Mouse (Mus musculus): ENCODE results near the gene 1110065P20Rik. TPM values are rescaled to one million over a fixed set of nuclear protein-coding genes. Genes with fewer than 3 reads are reported as not detected.
A peak's percentile ranks its signal among the peaks of the same experiment; 100 is the strongest.

1110065P20Rik gene
- polyA plus RNA-seq, 1 experiment from 2014 or later: 58.2 TPM

DNA sequence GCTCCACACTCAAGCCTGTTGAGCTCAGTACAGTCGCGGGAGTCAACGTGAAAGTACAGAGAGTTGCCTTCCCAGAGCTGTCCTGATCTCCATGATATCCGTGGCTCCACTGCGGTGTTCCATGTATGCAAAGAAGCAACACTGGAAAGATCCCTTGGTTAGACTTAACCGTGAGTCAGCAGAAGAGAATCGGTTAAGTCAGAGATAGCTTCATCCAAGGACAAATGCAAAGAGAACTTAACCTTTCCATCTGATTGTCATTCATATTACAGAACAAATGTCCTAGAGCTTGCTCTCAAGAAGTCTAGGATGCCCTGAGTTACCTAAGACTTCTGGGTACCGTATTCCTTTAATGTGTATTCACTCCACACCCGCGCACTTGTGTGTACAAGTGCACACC is 18.2 kb downstream of the 1110065P20Rik start:
- Histone ChIP-seq H3K27ac (no peak overlapping the region), H3K9me3 (no peaks in the 10 kb centered on the region), H3K4me3 (no peak overlapping the region), H3K4me1 (no peaks in the 10 kb centered on the region), H3K27me3 (no peaks in the 10 kb centered on the region), H3K36me3 (peaks cover 19% of the 10 kb centered on the region; the same call in 1 of the 2 replicates), H3K4me2 (no peak overlapping the region), H3K9ac (no peak overlapping the region)
- 93% methylated on average over 10 of the region's 10 CpGs for WGBS
- ATAC-seq (ENCODE audit: borderline replicate concordance, extremely low read depth, low FRiP score, low TSS enrichment): no peak

DNA sequence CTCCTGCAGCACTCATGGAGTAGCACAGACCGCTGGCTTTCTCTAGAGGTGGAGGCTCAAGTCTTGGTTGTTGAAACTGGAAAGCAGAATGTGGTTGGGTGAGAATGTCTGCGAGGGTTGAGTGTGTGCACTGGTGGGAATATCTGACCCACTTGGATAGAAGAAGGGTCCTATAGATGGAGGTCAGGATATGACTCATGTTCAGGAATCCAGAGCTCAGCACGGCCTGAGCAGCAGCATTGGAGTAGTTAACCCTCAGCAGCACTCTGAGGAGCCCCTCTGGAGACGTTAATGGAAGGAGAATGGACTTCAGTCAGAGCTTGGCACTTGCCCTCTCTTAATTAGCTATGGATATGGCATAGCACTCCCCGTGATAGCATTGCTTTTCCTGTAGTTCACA is 21.3 kb downstream of the 1110065P20Rik start:
- Histone ChIP-seq H3K4me3 (no peak overlapping the region), H3K4me2 (no peak overlapping the region), H3K9ac (no peak overlapping the region), H3K27ac (no peak overlapping the region), H3K27me3 (no peaks in the 10 kb centered on the region), H3K4me1 (no peaks in the 10 kb centered on the region), H3K36me3 (peaks cover 37% of the 10 kb centered on the region), H3K9me3 (no peaks in the 10 kb centered on the region)
- no peak for ATAC-seq (ENCODE audit: borderline replicate concordance, extremely low read depth, low FRiP score, low TSS enrichment)
- 61% methylated on average over 5 of the region's 5 CpGs for WGBS

DNA sequence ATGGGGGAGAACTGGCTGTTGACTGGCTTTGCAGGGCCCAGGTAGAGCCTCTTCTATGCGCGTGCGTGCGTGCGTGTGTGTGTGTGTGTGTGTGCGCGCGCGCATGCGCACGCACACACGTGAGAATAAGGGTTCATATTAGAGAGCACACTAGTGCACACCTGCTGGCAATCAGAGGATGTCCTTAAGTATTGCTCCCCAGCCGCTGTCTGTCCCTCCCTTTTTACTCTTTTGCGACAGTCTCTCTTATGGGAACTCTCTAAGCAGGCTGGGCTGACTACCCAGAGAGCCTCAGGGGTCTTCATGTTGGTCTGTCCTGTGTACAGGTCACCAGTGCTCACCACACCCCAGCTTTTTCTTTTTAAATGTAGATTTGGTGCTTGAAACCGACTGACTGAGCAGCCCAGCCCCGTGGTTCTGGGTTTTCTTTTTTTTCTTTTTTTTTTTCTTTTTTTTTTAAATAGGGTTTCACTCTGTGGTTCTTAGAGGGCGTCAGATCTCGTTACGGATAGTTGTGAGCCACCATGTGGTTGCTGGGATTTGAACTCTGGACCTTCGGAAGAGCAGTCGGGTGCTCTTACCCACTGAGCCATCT is 25.5 kb downstream of the 1110065P20Rik start:
- no peak overlapping the region for H3K27ac ChIP-seq
- no peak overlapping the region for H3K4me2 ChIP-seq
- peaks cover 35% of the 10 kb centered on the region for H3K36me3 ChIP-seq
- no peak overlapping the region for H3K4me3 ChIP-seq
- H3K9ac ChIP-seq: no peak overlapping the region
- H3K9me3 ChIP-seq: no peaks in the 10 kb centered on the region
- no peaks in the 10 kb centered on the region for H3K27me3 ChIP-seq
- WGBS: 95% methylated on average over 21 of the region's 21 CpGs
- no peaks in the 10 kb centered on the region for H3K4me1 ChIP-seq
- no peak for ATAC-seq (ENCODE audit: borderline replicate concordance, extremely low read depth, low FRiP score, low TSS enrichment)

DNA sequence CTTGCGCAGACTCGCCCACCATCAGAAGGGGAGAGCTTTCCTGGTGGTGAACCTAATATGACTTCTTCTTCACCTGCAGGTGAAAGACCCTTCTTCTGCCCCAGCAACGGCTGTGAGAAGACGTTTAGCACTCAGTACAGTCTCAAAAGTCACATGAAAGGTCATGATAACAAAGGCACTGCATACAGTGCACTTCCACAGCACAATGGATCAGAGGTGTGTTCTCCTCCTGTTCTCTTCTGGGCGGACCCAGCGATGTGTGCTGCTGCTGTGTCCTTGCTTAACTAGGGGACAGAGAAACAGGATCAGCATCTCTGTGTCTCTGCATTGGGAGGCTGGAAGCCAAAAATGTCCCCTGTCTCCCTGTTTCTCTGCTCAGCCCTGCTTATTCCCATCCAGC is 26.0 kb downstream of the 1110065P20Rik start:
- Histone ChIP-seq H3K4me1 (no peaks in the 10 kb centered on the region), H3K27ac (no peak overlapping the region), H3K9ac (no peak overlapping the region), H3K27me3 (no peaks in the 10 kb centered on the region), H3K4me3 (no peak overlapping the region), H3K4me2 (no peak overlapping the region), H3K36me3 (peaks cover 35% of the 10 kb centered on the region), H3K9me3 (no peaks in the 10 kb centered on the region)
- 95% methylated on average over 6 of the region's 6 CpGs for WGBS
- no peak for ATAC-seq (ENCODE audit: borderline replicate concordance, extremely low read depth, low FRiP score, low TSS enrichment)

DNA sequence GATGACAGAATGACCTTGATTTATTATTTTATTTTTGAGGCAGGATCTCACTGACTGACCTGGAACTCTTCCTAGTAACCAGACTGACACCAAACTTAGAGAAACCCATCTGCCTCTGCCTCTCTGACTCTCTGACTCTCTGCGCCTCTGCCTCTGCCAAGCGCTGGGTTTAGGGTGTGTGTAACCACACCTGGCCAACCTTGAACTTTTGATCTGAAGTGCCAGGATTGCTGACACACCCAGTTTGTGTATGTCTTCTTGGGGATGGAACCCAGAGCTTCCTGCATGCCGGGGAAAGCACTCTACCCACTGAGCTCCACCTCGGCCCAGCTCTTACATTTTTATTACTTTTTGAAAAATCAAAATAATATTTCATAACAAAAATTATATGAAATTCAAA is 32.2 kb downstream of the 1110065P20Rik start:
- Histone ChIP-seq H3K27me3 (no peaks in the 10 kb centered on the region), H3K36me3 (peaks cover 7% of the 10 kb centered on the region; the same call in 1 of the 2 replicates)

DNA sequence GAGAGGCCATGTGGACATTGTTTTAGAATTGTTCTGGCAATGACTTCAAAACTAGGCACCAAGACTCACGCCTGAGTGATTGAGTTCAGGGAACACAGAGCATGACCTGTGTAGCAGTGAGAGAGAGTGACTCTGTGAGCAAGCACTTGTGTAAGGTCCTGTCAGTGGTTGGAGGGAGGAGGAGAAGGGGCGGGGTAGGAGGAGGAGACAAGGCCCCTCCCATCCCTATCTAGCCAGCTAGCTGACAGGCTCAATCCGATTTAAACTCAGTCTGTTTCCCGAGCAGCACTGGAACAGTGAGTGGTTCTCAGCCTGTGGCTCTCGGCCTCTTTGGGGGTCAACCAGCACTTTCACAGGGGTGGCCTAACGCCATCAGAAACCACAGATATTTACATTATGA is 33.2 kb downstream of the 1110065P20Rik start:
- Histone ChIP-seq H3K9me3 (no peaks in the 10 kb centered on the region), H3K27ac (no peak overlapping the region), H3K4me1 (peaks cover 7% of the 10 kb centered on the region; the same call in 1 of the 2 replicates), H3K27me3 (no peaks in the 10 kb centered on the region), H3K4me3 (no peak overlapping the region), H3K9ac (no peak overlapping the region), H3K36me3 (peaks cover 10% of the 10 kb centered on the region; the same call in 1 of the 2 replicates), H3K4me2 (no peak overlapping the region)
- 17% methylated on average over 6 of the region's 6 CpGs for WGBS
- peak; percentile 83 for ATAC-seq (ENCODE audit: borderline replicate concordance, extremely low read depth, low FRiP score, low TSS enrichment)

More for the DNA sequence above, 32.2 kb downstream of the 1110065P20Rik start:
- no peak overlapping the region for H3K27ac ChIP-seq
- no peak for ATAC-seq (ENCODE audit: borderline replicate concordance, extremely low read depth, low FRiP score, low TSS enrichment)
- H3K4me2 ChIP-seq: no peak overlapping the region
- peaks cover 7% of the 10 kb centered on the region; the same call in 1 of the 2 replicates for H3K4me1 ChIP-seq
- H3K4me3 ChIP-seq: no peak overlapping the region
- 96% methylated on average over 4 of the region's 4 CpGs for WGBS
- no peaks in the 10 kb centered on the region for H3K9me3 ChIP-seq
- H3K9ac ChIP-seq: no peak overlapping the region

DNA sequence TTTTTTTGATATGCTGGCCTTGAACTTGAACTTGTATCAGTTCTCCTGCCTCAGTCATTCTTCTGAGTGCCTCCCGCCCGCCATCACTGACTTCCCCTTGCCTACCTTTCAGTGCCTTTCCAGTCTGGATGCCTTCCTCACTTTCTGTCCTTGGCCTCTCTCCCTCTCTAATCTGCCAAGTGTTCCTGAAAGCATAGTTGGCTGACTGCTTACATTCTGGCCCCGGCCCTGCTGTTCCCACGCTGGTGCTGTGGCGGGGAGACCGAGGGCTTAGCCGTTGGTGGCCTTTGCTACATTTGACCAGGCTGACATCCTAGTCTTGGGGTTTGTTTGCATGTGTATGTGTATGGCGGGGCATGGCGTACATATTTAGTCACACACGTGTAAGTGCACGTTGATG is 35.1 kb downstream of the 1110065P20Rik start:
- Histone ChIP-seq H3K9ac (no peak overlapping the region), H3K27me3 (no peaks in the 10 kb centered on the region), H3K4me1 (peaks cover 7% of the 10 kb centered on the region; the same call in 1 of the 2 replicates), H3K4me3 (no peak overlapping the region), H3K4me2 (no peak overlapping the region), H3K36me3 (peaks cover 3% of the 10 kb centered on the region; the same call in 1 of the 2 replicates), H3K27ac (no peak overlapping the region), H3K9me3 (no peaks in the 10 kb centered on the region)
- no peak for ATAC-seq (ENCODE audit: borderline replicate concordance, extremely low read depth, low FRiP score, low TSS enrichment)
- 90% methylated on average over 11 of the region's 11 CpGs for WGBS

DNA sequence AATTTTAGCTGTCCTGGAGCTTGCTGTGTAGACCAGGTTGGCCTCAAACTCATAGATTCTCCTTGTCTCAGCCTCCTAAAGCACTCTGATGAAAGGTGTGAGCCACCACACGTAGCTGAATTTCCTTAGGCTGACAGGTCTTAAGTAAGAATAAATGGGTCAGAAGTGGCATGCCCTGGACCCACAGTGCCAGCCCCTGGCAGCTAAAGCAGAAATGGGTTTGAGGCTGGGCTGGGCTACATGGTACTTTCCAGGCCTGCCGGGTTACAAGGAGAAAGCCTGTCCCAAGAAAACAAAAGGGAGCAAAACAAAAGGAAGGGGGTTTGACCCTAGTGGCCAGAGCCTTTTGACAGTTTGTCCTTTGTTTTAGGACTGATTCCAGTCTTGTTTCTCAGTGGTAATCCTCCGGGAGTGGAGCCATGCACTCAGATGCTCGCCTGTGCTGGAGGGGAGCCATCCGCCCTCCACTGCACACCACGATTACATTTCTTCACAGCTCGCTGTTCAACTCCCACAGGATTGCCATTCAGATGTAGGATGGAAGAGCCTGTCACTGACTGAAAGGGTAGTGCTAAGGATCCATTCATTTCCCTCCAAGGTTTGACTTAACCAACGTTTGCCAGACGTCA is 39.5 kb downstream of the 1110065P20Rik start:
- no peak overlapping the region for H3K4me2 ChIP-seq
- H3K9me3 ChIP-seq: no peaks in the 10 kb centered on the region
- no peak for ATAC-seq (ENCODE audit: borderline replicate concordance, extremely low read depth, low FRiP score, low TSS enrichment)
- 69% methylated on average over 9 of the region's 9 CpGs for WGBS
- H3K27ac ChIP-seq: no peak overlapping the region
- no peak overlapping the region for H3K4me3 ChIP-seq
- no peak overlapping the region for H3K9ac ChIP-seq
- H3K36me3 ChIP-seq: peaks cover 7% of the 10 kb centered on the region
- H3K4me1 ChIP-seq: no peaks in the 10 kb centered on the region
- H3K27me3 ChIP-seq: no peaks in the 10 kb centered on the region

DNA sequence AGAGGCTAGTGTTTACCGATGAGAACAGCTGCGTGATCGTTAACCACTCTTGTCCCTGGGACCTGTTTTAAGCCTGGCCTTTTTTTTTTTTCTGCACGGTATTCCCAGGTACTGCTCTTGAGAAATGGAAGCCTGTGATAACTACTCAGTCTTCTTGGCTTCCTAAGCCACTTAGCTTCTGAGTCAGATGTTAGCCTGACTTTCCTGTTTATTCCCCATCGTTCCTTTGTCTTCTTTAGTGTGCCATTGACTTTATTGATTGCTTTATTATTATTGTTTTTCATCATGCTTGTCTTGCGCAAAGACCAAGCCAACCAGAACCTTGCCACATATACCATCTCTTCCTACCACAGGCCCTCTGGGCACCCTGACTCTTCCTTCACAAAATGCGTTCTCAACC is 40.9 kb downstream of the 1110065P20Rik start:
- Histone ChIP-seq H3K9me3 (no peaks in the 10 kb centered on the region), H3K9ac (no peak overlapping the region), H3K36me3 (peaks cover 18% of the 10 kb centered on the region), H3K4me1 (no peaks in the 10 kb centered on the region), H3K27me3 (no peaks in the 10 kb centered on the region), H3K27ac (no peak overlapping the region), H3K4me2 (no peak overlapping the region), H3K4me3 (no peak overlapping the region)
- ATAC-seq (ENCODE audit: borderline replicate concordance, extremely low read depth, low FRiP score, low TSS enrichment): no peak
- 82% methylated on average over 7 of the region's 7 CpGs for WGBS

DNA sequence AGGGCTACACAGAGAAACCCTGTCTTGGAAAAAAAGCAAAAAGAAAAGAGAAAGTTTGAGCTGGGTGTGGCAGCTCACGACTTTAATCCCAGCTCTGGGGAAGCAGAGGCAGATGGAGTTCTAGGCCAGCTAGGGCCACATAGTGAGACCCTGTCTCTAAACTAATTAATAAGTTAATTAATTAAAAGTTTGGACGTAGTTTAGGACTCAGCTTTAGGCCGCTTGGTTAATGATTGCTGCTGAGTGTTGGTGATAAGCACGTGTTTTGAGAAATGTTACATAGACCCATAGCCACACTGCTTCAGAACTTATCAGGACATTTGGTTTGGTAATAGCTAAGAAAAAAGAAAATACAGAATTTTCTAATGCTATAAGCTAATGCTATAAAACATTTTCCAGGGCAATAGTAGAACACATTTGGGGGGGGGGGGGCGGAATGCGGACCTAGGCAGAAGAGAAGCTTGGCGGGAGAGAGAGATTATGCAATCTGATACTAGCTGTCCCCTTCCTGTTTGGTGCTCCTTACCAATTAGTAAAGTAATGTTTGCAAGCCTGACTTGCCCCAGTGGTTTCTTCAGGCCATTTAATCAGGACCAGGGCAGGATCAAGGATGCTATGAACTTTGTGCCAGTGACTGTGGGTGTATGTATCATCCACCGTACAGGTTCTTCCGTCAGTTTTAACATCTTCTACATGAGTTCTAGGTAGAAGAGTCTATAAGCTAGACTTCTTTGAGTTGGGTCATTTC is 41.7 kb downstream of the 1110065P20Rik start:
- WGBS: 71% methylated on average over 9 of the region's 9 CpGs
- peaks cover 18% of the 10 kb centered on the region for H3K36me3 ChIP-seq
- ATAC-seq (ENCODE audit: borderline replicate concordance, extremely low read depth, low FRiP score, low TSS enrichment): no peak
- no peak overlapping the region for H3K27ac ChIP-seq
- no peaks in the 10 kb centered on the region for H3K27me3 ChIP-seq
- no peak overlapping the region for H3K4me2 ChIP-seq
- H3K4me1 ChIP-seq: no peaks in the 10 kb centered on the region
- no peaks in the 10 kb centered on the region for H3K9me3 ChIP-seq
- H3K9ac ChIP-seq: no peak overlapping the region
- no peak overlapping the region for H3K4me3 ChIP-seq

DNA sequence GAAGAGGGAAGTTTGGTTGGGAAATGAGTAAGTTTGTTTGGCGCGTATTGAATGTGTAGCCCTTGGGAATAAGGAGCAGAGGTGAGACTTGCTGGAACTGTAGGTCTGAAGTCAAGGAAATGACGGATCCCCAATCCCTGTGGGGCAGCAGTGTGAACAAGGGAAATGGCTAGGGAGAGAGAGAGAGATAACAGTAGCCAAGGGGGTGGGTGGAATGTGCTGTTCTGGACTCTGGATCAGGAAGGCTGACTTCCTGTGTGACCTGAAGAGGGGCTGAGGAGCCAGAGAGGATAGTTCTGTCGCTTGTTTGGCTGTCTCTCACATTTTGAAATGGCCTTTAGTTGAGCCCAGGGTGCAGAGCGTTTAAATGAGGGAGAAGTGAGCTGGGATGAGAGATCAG is 42.5 kb downstream of the 1110065P20Rik start:
- H3K9me3 ChIP-seq: no peaks in the 10 kb centered on the region
- no peak overlapping the region for H3K4me2 ChIP-seq
- 66% methylated on average over 5 of the region's 5 CpGs for WGBS
- no peaks in the 10 kb centered on the region for H3K27me3 ChIP-seq
- H3K36me3 ChIP-seq: peaks cover 17% of the 10 kb centered on the region
- H3K4me1 ChIP-seq: peaks cover 2% of the 10 kb centered on the region
- ATAC-seq (ENCODE audit: borderline replicate concordance, extremely low read depth, low FRiP score, low TSS enrichment): no peak
- no peak overlapping the region for H3K4me3 ChIP-seq
- no peak overlapping the region for H3K9ac ChIP-seq
- H3K27ac ChIP-seq: no peak overlapping the region

DNA sequence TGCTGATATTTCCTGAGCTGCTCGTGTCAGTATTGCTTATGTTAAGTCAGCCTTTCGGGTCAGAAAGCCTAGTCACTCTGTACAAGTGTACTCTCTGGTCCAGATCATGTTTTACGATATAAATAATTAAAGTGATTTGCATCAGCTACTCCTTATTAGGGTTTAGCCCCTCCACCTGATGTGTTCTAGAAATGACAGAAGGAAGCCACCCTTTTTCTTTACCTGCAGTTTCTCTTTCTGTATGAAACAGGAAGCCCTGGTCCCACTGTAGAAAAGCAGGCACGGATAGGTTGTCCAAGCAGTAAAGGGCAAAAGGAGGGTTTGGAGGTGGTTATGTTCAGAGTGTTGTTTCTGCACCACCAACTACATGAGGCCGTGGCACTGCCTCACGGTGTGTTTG is 47.6 kb downstream of the 1110065P20Rik start:
- WGBS: 68% methylated on average over 6 of the region's 6 CpGs

More for the DNA sequence above, 47.6 kb downstream of the 1110065P20Rik start:
- no peak for ATAC-seq (ENCODE audit: borderline replicate concordance, extremely low read depth, low FRiP score, low TSS enrichment)
- Histone ChIP-seq H3K9me3 (no peaks in the 10 kb centered on the region), H3K27ac (no peak overlapping the region), H3K36me3 (peaks cover 25% of the 10 kb centered on the region), H3K4me2 (peak overlapping the region; percentile 89), H3K27me3 (no peaks in the 10 kb centered on the region), H3K4me1 (peaks cover 12% of the 10 kb centered on the region), H3K9ac (peak overlapping the region; percentile 96; the same call in 1 of the 2 replicates), H3K4me3 (peak overlapping the region; percentile 100)

All from lung, embryonic 15.5 days (tissue).